Mouse (Mus musculus) cerebellum, postnatal 4 days (tissue): ENCODE data around the gene Wdr20.

Experiments used
- DNase-seq, 2 experiments: peaks; one replicate each; pipeline ENCODE4 v3.0.0; 2022; ENCODE audit warnings: low spot score in 2 of 2, mixed read lengths in 1 of 2

Gene Wdr20

DNA sequence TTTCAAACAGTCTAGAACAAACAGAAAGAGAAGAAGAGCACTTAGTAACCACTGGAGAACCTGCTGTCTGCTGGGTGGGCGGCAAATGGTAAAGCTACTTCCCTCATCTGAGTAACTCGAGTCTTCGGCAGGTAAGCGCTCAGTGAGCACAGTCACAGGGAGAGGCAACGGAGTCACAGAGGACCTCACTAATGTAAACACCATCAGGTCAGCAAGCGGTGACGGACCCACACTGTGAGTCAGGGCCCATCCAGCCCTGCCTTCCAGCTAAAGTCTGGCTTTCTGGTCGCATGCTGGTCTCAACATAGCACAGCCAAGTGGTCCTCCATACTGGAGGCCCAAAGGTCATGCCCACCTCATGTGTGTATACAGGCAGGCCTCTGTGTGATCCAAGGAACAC lies 81.6 kb downstream of the Wdr20 start:
- DNase-seq: no peak

DNA sequence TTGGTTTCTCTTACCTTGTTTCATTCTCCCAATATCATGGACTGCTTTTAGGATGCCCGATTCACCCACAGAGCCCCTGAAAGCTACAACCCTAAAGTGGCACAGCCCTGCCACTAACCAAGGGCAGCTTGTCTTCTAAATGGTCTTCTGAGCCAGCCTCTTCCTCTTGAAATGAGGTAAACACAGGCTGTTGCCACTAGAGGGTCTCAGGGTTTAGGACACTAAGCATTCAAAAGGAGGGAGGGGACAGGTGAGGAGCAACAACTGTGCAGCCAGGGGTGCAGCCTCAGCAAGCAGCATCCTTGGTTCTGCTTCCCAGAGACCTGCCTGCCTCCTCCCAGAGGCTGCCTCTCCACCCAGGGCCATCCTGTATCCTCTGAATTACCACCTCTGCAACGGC lies 84.0 kb downstream of the Wdr20 start:
- DNase-seq: no peak

DNA sequence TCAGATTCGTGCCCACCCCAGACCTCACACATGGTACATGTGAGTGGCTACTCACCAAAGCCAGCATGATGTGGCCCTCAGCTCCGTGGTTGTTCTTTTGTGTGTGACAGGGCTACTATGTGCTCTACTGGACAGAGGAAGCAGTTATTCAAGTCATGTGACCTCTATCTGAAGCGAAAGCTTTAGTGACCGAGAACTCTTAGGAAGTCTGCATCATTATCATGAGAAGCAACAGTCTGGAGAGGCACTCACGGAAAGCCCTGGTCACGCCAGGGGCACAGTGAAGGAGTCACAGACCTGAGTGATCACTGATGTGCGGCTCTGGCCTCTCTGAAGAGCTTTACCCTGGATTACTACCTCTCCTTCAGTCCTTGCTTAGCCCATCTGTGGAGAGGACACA lies 84.6 kb downstream of the Wdr20 start:
- no peak for DNase-seq

DNA sequence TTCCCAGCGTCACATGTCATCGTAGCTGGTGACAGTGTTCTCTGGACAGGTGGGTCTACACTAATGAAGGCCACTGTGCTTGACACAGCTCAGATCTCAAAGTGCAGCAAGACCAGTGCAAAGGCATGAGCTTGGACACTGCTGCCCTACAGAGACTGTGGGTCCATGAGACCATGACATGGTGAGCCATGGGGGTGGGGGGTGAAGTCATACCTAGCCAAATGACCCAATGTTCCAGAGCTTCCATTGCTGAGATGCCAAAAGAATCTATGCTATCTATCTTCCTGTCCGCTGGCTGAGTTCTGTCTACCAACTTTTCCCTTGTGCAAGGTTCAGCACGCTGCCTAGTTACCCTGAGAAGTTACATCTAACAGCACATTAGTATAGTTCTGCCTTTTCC lies 91.2 kb downstream of the Wdr20 start:
- no peak for DNase-seq

DNA sequence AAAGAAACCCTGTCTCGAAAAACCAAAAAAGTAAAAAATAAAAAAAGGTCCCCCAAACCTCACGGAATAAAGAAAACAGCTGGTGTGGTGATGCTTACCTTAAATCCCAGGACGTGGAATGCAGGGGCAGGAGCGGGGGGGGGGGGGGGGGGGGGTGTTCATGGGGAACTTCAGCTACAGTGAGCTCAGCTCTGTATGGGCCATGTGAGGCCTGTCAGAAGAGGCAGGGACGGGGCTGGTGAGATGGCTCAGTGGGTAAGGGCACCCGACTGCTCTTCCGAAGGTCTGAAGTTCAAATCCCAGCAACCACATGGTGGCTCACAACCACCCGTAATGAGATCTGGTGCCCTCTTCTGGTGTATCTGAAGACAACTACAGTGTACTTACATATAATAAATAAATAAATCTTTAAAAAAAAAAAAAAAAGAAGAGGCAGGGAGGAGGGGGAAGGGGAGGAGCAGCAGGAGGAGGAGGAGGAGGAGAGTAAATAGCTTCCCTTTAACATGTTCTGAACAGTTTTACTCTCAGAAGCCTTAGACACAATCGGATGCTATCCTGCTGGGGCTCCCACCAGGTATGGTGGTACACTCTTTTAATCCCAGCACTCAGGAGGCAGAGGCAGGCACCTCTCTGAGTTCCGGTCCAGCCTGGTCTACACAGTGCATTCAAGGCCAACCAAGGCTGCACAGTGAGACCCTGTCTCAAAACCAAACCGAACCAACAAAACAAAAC lies 92.7 kb downstream of the Wdr20 start:
- no peak for DNase-seq

DNA sequence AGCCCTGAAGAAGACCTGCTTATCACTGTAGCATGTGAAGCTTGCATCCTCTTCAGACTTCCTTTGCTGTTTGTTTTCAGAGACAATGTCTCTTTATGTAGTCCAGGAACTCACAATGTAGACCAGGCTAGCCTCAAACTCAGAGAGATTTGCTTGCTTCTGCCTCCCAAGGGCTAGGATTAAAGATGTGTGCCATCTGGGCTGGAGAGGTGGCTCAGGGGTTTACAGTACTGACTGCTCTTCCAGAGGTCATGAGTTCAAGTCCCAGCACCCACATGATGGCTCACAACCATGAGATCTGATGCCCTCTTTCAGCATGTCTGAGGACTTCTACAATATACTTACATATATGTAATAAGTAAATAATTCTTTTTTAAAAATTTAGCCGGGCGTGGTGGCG lies 97.4 kb downstream of the Wdr20 start:
- no peak for DNase-seq

DNA sequence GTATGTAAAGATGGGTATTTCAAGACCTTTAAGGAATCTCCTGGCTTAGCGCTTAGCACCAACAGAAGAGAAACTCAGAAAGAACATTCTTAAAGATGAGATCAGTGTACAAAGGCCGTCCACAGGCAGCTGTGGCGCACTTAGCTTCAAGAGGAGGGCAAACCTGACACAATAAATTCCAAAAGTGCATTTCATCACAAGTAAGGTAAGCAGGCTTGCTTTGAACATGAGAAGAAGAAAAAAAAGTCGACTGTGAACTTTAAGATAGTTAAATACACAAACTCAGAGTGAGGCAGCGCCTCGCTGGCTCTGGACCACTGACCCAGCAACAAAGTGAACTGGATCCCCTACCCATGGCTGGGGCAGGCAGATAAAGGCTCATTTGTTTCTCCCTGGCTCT lies 99.0 kb downstream of the Wdr20 start:
- no peak for DNase-seq

DNA sequence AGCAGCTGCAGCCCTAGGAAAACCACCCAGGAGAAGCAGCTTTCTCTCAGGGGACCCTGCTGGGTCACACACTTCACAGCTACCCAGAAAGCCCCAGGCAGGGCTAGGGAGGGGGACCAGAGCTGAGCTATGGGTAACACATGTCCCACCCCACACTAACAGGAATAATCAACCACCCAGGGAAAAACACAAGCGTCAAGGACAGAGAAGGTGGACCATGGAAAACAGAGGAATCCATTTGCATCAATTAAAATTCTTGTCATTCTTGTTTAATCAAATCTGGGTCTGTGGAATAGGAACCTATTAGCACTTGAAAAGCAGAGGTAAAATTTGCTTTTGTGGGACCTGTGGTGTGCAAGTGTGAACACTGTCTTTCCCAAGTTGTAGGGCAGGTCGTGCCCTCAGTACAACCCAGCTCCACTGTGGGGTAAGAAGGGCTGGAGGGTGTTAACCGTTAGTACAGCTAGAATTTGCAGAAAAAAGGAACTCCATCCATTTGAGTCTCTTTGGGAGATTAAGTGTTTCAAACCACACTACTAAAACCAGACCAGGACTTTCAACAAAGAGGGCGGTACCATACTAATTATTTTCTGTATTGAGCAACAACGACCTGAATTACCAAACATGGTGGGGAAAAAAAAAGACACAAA lies 99.6 kb downstream of the Wdr20 start:
- no peak for DNase-seq

DNA sequence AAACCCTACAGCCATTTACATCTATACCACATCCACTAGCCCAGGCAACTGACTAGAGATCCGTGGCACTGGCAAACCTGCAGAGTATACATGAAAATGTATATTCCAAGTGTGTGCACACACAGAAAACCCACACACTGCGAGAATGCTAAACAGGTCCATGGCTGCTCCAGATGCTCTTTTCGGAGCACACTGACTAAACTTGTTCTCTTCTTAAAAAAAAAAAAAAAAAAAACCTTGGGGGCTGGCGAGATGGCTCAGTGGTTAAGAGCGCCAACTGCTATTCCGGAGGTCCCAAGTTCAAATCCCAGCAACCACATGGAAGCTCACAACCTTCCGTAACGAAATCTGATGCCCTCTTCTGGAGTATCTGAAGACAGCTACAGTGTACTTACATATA lies 100.1 kb downstream of the Wdr20 start:
- DNase-seq: no peak

DNA sequence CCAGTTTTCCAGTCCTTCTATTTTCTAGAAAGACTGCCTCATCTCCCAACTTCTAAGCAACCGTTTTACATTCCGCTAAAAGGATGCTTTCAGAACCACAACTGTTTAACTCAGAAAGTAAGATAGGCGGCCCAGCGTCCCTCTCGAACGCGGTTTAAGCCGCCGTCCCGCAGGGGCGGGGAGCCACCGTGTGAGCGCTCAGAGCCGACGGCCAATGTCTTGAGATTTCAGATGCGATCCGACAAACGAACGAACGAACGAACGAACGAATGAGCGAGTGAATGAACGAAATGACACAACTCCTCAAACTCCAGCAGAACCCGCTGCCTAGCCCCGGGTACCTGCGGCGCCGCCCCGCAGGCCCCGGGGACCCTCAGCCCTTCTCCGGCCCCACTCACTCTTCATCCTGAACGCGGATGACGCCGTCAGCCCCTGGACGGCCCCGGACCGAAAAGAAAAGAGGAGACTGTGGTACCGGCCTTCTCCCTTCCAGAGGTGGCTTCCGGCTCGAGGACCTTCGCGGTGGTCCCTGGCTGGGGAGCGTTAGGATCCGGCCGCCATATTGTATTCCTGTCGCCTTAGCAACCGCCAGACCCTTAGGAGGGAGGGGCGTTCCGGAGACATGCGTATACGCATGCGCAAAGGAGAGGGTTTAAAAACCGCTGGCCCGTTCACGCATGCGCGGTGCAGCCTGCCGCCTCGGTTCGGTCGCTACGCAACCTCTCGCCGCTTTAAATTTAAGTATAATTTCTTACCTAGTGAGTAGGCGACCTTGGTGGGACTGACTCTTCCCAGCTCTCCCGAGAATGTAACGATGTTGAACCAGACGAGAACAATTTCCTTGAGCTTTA lies 102.8 kb downstream of the Wdr20 start, which contains the start of gene Mok:
Mok (minus strand) TSS at position 592 of the 851 bp plus-strand sequence.
- DNase-seq: peak; percentile 95 to 98

DNA sequence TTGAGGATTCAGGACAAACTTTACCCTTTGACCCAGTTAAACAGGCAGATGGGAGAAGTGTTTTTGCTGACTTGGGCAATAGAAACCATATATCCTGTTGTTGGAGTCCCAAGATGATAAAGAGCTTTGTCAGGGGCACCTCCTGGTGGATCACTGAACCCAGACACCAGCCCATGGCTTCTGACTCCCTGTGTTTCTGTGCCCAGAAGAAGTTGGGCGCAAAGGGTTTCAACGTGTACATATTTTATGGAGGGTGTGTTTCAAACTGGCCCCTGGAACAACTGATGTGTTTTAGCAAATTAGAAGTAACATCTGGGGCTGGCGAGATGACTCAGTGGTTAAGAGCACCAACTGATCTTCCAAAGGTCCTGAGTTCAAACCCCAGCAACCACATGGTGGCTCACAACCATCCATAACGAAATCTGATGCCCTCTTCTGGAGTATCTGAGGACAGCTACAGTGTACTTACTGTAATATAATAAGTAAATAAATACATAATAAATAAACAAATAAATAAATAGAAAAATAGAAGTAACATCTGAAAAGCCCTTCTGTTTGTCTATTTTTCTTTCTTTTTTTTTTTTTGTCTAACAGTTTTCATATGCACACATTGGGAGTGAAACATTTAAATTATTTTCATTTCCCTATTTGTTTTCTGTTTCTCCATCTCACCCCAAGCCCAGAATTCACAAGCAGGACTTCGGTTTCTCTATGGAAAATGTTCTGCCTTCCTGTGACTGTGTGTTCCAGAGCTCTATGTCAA lies 104.2 kb downstream of the Wdr20 start:
- no peak for DNase-seq

DNA sequence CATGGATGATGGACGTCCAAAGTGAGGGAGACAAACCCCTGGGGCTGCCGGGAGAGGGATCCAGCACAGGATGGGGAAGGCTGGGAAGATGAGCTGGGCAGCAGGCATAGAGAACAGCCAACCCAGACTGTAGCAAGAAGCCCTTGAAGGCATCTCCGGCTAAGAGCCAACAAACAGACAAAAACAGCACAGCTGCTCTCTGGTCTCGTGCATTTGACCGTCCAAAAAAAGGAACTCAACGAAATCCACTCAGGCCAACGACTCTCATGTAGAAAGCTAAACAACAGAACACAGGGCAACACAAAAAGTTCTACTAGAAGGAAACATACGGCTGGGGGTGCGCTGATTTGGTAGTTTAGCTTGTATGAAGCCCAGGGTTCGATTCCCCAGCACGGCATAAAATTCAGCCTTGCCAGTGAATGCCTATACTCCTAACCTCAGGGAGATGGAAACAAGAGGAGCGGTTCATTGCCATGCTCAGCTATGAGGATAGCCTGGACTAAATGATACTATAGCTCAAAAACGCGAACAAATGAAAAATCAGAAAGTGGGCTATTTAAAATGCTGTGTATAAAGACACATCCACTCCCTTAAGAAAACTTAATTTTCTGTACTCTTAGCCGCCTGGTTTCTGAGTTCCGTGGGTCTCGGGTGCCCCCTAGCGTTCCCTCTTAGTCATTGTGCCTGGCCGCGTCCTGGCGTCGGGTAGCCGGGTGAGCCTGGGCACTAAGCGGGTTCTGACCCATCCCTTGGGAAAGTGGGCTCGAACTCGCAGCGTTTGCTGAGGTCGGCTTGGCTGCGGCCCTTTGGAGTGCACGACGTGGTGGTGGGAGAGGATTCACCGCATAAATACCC lies 105.7 kb downstream of the Wdr20 start:
- peak; percentile 77 to 86 for DNase-seq

DNA sequence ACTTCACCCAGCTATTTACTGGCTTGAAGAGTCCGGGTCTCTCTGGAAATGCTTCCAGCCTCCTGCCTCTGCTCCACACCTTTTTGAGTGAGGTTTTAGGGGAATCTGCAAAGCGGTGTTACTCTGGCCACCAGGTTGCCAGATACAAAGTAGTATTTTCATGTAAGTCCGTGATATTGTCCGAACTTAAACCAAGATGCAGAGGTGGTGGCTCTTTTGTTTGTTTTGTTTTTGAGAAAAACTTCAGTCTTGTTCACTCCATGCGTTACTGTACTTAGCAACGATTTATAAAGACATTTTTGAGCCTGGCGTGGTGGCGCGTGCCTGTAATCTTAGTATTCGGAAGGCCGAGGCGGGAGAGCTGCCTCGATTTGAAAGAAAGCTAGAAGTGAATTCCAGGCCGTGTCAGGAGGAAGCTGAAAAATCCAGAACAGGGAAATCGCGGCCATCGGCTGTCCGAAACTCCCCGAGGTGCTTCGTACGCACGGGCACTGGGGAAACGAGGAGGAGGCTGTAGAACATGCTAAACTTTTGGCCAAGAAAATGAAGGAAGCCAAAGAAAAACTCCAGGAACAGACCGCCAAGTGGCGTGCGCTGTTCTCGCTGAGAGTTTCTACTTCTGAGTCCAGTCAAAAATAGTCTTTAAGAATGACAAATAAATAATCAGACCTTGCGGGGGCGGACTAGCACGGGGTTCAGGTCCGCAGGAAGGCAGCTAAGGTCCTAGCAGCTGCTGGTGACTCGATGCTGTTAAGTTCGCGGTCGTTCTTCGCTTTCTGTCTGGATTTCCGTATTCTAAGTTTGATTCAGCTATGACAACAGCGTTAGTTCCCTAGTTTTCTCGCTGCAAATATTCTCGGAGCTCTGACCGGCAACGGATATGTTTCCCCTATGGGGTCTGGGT lies 106.7 kb downstream of the Wdr20 start:
- DNase-seq: no peak

DNA sequence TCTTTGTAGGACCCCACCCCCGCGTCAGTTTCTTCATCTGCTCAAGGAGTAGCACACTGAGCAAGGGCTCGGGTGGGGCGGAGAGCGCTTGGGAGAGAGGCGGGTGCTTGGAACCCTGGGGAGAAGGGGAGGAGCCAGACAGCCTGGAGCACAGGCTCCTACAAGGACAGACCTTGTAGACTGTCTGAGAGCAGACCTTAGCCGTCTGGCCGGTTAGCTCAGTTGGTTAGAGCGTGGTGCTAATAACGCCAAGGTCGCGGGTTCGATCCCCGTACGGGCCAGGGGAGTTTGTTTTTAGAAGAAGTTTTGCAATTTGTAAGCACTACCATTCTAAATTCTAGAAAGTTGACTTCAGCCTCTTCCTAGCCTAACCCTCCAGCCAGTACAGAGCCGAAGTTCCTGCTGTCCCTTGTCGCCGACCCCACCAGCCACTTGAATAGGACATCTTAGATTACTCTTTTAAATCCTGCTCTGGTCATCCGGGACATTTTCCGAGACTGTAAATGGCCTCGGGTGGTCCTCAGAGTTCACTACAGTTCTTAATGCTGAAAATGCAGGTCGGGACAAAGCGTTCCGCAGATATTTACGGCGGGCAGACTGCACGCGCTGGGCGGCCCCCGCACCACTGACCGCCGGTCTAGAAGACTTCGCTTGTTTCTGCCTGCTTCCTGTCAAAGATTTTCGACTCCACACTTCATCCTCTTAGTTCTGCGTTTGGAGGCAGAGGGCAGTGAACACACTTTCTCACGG lies 107.6 kb downstream of the Wdr20 start:
- DNase-seq: peak; percentile 60 to 76

DNA sequence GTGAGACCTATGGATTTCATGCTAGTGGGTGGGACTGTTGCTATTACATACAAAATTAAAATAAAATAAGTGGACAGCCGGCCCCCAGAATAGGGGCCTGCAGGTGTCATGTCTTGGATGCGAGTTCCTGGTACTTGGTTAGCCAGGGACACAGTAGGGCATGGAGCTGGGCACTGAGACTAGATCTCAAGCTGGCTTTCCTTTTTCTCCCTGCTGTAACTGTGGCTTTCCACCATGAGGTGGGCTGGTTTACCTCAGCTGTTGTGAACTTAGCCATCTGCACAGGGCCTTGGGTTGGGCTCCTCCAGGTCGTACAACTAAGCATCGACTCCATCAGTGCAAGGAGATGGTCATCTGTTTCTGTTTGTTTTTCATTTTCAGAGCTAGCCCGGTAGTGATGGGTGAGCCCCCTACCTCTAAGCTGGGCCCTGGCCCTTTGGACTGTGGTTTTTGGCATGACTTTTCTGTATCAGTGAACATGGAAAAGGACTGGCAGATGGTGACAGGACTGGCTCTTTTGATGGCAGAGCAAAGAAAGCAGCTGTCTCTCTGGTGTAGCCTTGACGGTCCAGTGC lies 108.5 kb downstream of the Wdr20 start:
- DNase-seq: no peak

DNA sequence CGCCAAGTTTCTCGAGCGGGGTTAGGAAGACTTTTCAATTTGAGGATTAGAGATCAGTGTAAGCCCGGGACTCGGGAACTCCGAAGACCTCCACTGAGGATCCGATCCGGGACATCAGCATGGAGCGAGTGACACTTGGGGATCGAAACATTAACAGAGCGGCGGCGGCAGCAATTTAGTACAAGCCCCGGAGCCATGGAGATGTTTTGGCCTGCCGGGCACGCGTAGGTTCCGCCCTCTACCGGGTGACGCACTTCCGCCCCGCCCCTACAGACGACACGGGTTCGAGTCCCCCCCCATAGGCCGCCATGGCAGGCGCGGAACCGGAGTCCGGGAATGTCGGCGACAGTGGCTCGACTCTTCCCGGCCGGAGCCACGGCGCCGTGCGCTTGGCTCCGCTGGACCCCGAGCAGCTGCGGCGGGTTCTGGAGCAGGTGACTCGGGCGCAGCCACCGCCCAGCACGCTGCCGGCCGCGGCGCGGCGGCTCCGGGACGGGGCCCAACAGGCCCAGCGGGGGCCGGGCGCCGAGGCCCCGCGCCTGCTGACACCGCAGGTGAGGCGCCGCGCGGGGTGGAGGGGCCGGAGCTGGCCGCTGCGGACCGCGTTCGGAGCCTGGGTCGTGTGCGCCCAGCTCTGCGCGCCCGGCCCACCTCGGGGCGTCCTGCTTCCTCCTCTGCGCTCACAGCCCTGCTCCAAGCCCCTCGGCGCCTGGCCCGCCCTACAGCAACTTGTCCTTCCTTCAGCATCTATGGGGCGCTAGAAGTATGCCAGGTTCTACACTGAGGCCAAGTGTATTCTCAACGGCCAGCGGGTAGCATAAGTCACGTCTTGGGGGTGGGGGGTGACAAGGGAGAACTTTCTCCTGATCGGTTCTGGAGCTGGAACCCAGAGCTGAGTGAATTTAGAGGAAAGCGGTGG lies 112.5 kb downstream of the Wdr20 start, which contains the start of gene Zfp839:
Zfp839 (plus strand) TSS at position 244 of the 919 bp plus-strand sequence.
- DNase-seq: peak; percentile 80 to 83

DNA sequence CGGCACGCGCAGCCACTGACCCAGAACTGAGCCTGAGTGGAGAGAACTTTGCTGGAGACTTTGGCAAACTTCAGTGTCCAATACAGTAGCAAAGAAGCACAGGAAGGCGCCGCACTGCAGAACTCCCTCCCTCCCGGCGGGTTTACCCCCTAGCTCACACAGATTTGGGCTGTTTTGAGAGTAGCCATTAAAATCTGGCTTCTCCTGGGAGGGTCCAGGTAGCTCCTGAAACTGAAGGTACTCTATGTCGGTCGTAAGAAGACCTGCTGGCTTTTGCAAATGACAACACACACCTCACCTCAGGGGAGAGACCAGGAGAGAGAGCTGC lies 113.1 kb downstream of the Wdr20 start:
- no peak for DNase-seq

DNA sequence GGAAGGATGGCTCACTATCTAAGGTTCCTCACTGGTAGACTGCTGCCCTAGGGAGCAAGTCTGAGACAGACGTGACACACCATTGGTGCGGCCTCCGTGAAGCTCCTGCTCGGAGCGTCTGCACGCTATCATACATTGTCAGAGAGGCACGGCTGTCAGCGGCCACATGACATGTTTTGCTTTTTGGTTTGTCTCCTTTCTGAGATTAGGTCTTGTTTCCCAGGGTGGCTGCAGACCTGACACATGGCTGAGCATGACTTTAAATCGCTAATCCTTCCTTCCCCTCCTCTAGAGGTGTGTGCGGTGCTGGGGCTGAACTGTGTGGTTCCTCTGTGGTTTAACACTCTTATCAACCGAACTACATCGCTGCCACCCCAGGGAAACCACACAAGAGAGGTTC lies 113.7 kb downstream of the Wdr20 start:
- no peak for DNase-seq
